Mouse (Mus musculus): ENCODE data around the gene Dynlt1f. TPM values are rescaled to one million over a fixed set of nuclear protein-coding genes. Genes with fewer than 3 reads are reported as not detected.
A peak's percentile ranks its signal among the peaks of the same experiment; 100 is the strongest.
"Not testable (repeated sequence)": the region's sequence is repeated elsewhere in the genome, so short reads cannot be mapped to it uniquely, and the experiment has no call there.

Dynlt1f gene
- 25.7 and 61.9 TPM in 2 replicates for total RNA-seq (2015; ENCODE audit: low replicate concordance)
- 19.3 and 29.0 TPM in 2 replicates for total RNA-seq (2017; ENCODE audit: low replicate concordance)

DNA sequence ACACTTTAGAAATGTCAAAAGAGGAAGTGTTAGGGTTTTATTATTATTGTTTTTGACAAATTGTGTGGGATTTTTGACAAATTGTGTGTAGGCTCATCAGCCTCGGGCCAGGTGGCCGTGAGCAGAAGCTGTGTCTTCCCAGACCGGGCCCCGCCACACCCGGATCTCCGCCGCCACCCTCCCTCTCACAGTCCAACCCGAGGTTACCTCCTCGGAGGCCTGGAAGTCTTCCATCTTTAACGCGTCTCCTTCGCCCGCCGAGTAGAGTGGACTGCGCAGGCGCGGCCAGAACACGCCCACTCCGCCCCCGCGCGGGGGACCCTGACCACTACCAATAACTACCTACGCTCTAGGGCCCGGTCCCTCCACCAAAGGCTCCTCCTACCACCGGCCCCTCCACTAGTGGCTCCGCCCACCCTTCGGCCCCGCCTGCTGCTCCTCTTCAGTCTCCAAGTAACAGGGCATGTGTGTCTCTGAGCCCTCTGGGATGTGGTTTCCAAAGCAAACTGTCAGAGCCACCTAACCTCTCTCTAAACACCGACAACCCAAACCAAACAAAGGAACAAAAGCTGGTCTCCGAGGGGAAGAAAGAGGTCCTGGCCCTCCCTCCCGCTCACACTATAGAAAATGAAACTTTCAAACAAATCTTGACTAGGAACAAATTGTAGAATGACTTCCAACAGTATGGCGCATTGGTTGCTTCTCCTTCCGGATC is at the start of gene Dynlt1f:
Dynlt1f (minus strand) TSS at position 334 of the 715 bp plus-strand sequence.
- ATAC-seq (replicated peaks; ENCODE audit: low FRiP score, poor library complexity, severe bottlenecking): peak; percentile 99

- ATAC-seq (replicated peaks; ENCODE audit: low FRiP score, poor library complexity, severe bottlenecking): not testable (repeated sequence)
These were observed 47.9 kb upstream of the Dynlt1f start for GRCm38 (mm10) chr17:6703381-6704270.

GRCm38 (mm10) chr17:6702625-6703221 is 47.0 kb upstream of the Dynlt1f start:
- ATAC-seq (replicated peaks; ENCODE audit: low FRiP score, poor library complexity, severe bottlenecking): not testable (repeated sequence)

DNA sequence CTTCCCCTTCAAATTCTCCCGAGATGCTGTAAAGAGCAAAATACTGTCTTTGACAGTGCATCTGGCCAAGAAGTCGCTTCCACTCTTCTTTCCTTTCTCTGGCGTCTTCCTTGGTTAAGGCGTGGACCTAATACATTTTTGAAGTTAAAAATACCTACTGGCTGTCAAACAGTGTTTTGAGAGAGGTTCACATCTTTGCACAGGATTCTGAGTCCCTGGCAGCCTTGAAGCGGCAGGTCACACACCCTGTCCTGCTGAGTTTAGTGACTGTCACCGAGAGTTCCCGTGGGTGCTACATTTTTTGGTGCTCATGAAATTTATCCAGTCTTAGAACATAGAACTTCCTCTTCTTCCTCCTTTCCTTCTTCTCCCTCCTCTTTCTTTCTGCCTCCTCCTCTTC is 44.4 kb upstream of the Dynlt1f start:
- not testable (repeated sequence) for ATAC-seq (replicated peaks; ENCODE audit: low FRiP score, poor library complexity, severe bottlenecking)

DNA sequence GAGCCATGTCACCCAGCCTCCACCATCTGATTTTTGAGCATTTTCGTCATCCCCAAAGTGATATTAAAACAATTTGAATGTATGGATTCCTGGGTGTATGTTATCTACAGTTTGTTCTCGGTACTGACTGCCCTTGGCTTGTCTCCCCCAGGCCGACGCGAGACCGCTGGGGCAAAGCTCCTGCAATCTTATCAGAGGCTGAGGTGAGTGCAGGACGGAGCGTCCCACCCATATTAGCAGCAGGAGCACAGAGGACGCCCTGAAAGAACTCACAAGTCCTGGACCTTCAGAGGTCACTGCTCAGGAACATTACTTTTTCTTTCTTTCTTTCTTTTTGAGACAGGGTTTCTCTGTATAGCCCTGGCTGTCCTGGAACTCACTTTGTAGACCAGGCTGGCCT is 43.8 kb upstream of the Dynlt1f start:
- not testable (repeated sequence) for ATAC-seq (replicated peaks; ENCODE audit: low FRiP score, poor library complexity, severe bottlenecking)

DNA sequence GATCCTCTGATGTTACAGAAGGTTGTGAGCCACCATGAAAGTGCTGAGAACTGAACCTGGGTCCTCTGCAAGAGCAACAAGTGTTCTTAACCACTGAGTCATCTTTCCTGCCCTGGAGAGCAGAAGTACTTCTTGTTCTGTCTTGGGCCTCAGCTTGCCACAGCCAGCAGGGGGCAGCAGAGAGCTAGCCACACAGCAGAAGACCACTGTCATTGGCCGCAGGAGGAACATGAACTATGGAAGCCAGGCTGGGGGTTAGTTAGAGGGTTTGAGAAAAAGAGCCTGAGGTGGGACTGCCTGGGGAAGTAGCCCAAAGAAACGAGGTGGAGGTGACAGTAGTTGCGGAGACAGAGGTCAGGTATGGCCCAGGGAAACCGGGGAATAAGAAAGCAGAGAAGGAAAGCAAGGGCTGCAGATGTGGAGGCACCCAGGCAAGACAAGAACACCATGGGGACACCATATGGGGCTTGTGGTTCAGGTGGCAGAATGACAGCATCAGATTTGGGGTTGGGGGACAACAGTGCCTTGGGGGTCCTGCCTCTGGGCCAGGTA is 41.6 kb upstream of the Dynlt1f start:
- ATAC-seq (replicated peaks; ENCODE audit: low FRiP score, poor library complexity, severe bottlenecking): peak; percentile 84

- not testable (repeated sequence) for ATAC-seq (replicated peaks; ENCODE audit: low FRiP score, poor library complexity, severe bottlenecking)
These were observed 40.8 kb upstream of the Dynlt1f start for GRCm38 (mm10) chr17:6696521-6696920.

DNA sequence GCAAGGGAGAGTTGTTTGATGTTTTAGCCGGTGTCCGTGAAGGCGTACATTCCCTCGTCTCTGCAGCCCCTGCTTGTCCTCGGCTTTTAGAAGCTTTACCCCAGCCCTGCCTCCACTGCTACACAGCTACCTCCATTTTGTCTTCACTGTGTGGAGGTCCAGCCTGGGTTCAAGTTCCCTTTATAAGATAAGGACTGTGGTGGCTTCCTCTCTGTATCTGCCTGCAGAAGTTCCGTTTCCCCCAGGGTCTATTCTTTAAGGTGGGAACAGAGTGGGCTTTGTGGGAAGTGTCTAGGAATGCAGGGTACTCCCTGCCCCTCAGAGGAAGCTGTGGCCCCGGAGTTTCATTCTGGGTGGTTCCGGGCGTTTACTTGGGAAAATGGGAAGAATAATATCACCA is 40.0 kb upstream of the Dynlt1f start:
- ATAC-seq (replicated peaks; ENCODE audit: low FRiP score, poor library complexity, severe bottlenecking): not testable (repeated sequence)

DNA sequence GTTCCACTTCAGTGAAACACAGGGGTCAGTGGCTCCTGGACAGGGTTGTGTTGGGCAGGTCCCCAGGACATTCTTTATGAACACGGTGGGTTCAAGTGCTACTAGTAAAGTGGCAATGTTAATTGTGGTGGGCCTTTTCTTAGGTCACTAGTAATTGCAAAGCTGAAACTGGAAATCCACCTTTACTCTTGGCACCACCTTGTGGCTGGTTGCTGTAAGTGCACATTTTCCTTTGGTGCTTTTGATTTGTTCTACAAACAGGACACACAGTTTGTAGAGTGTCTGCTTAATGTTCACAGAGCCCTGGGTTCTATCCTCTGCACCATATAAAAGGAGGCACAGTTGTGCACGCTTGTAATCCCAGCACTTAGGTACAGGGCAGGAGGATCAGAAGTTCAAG is 35.9 kb upstream of the Dynlt1f start:
- ATAC-seq (replicated peaks; ENCODE audit: low FRiP score, poor library complexity, severe bottlenecking): peak; percentile 69

GRCm38 (mm10) chr17:6689344-6689743 is 33.6 kb upstream of the Dynlt1f start:
- not testable (repeated sequence) for ATAC-seq (replicated peaks; ENCODE audit: low FRiP score, poor library complexity, severe bottlenecking)

DNA sequence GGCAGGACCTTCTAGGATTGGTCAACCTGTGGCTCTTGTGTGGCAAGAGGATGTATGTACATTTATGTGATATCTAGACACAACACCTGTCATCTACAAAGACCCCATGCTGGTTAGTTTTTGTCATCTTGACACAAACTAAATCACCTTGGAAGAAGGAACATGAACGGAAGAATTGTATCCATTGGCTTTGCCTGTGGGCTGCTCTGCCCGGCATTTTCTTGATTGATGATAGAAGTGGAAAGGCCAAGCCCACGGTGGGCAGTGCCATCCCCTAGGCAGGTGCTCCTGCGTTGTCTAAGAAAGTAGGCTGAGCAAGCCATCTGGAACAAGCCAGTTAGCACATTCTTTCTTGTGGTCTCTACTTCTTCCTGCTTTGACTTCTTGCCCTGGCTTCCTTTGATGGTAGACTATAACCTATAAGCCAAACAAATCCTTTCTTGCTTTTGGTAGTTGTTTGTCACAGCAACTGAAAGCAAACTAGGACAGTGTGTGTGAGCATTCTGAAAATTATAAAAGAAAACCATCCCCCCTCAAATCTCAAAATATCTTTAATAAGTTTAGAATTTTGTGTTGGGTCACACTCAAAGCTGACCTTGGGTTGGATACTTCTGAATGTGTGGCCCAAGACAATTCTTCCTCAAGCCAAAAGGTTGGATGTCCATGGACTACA is 30.7 kb upstream of the Dynlt1f start:
- ATAC-seq (replicated peaks; ENCODE audit: low FRiP score, poor library complexity, severe bottlenecking): not testable (repeated sequence)

DNA sequence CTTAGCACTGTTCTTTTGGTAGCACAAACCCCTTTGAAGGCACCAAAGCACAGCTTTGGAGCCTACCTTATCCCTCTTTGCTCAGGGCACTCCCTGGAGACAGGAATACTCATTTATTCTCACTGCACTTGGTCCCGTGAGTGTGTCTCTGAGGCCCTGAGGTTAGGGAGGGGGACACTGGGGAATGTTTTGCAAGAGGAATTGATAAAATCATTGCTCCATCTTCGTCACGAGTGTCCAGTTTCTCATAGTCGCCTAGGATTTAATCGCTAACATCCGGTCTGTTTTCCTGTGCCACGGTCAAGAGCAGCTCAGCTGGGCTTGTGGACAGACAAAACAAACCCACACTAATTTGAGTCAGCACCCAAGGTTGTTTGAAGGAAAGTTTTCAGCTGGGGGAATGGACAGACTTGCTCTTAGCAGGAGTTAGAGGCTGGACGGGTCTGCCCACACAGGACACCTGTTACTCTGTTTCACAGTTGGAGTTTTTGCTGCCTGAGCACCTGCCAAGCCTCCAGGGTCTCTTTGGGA is 29.7 kb upstream of the Dynlt1f start:
- not testable (repeated sequence) for ATAC-seq (replicated peaks; ENCODE audit: low FRiP score, poor library complexity, severe bottlenecking)

GRCm38 (mm10) chr17:6684464-6685287 is 29.0 kb upstream of the Dynlt1f start:
- ATAC-seq (replicated peaks; ENCODE audit: low FRiP score, poor library complexity, severe bottlenecking): not testable (repeated sequence)

DNA sequence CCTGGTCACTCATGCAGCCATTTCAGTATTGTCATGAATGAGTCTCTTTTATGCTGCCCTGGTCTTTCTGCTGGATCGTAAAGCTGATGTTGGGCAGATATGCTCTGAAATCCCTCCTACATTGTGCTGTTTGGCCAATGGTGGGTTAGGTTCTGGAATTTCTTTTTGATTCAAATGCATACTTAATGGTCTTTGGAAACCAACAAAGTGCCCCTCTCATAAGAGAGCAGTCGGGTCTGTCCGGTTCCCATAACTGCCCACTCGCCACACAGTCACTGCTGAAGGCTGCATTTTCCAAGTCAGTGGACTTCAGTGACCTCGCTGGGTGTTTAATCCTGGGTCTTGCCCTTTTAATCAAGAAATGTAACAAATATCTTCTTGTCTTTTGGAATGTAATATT is 28.0 kb upstream of the Dynlt1f start:
- not testable (repeated sequence) for ATAC-seq (replicated peaks; ENCODE audit: low FRiP score, poor library complexity, severe bottlenecking)

- not testable (repeated sequence) for ATAC-seq (replicated peaks; ENCODE audit: low FRiP score, poor library complexity, severe bottlenecking)
These were observed 26.0 kb upstream of the Dynlt1f start for GRCm38 (mm10) chr17:6681721-6682120.

- ATAC-seq (replicated peaks; ENCODE audit: low FRiP score, poor library complexity, severe bottlenecking): not testable (repeated sequence)
These were observed 22.4 kb upstream of the Dynlt1f start for GRCm38 (mm10) chr17:6678063-6678462.

GRCm38 (mm10) chr17:6674297-6674696 is 18.6 kb upstream of the Dynlt1f start:
- not testable (repeated sequence) for ATAC-seq (replicated peaks; ENCODE audit: low FRiP score, poor library complexity, severe bottlenecking)

- not testable (repeated sequence) for ATAC-seq (replicated peaks; ENCODE audit: low FRiP score, poor library complexity, severe bottlenecking)
These were observed 12.8 kb upstream of the Dynlt1f start for GRCm38 (mm10) chr17:6668522-6668921.
